Mouse (Mus musculus): ENCODE results near the gene Eif3d.

DNA sequence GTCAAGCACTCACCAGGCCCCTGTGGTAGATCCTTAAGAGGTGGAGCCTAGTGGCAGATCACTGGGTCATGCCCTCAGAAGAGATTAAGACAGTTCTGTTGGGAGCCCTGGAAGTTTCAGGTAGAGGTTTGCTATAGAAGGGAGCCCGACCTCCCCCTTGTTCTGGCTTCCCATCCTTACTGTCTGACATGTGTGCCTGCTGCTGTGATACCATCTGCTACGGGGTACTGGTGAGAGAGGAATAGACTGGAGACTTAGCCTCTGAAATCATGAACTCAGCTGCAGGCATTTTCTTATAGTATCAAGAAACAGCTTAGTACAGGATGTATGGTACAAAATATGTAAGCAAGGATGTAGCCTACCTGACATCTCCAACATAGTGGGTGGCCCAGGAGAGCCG lies 17.7 kb downstream of the Eif3d start:
- TF ChIP-seq POLR2A (IDR thresholded peaks at IDR 0.05; ENCODE audit: borderline replicate concordance, insufficient read depth, low read length) (no peak), CTCF (IDR thresholded peaks at IDR 0.05; ENCODE audit: borderline replicate concordance, insufficient read depth, low read depth, low read length) (no peak)
